Mouse (Mus musculus): Measurements from ENCODE around the gene AC134908.4.

DNA sequence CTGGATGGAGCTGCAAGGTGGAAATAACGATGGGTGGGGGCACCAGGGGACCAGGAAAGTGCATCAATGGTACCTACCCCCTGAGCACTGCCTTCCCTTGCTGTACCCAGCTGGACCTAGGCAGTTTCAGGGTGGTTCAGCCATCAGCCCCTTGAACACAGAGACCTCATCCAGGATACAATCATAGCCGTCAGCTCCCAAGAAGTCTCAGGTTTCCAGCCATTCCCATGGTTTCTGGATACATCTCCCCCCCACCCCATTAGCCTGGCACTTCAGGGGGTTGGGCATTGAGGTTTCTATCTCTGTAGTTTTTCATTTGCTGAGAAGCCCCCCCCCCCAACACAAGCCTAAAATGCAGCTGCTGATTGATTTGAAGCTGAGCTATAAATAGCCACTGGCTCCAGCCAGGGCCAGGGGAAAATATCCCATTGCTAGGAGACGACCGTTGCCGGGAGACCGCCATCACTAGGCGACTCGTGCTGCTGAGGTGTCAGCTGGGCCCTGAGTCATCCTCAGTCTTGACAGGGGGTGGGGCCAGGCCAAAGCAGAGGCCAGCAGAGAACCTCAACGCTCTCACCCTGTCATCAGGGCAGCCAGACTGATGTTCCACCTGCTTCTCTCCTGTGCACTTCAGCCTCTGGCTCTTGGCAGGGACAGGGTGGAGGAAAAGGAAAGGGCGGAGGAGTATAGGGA lies 7.5 kb upstream of the AC134908.4 start:
- no peak for TF ChIP-seq POLR2A (IDR thresholded peaks at IDR 0.05; ENCODE audit: insufficient read depth, low read depth, low read length)
- no peak for TF ChIP-seq CTCF (IDR thresholded peaks at IDR 0.05; ENCODE audit: insufficient read depth, low read depth, low read length)
